Mouse (Mus musculus): ENCODE data around the gene Cdh8. TPM values are rescaled to one million over a fixed set of nuclear protein-coding genes. Genes with fewer than 3 reads are reported as not detected.

The Cdh8 gene
- polyA plus RNA-seq, 1 experiment from 2014 or later, result 15.8 TPM

DNA sequence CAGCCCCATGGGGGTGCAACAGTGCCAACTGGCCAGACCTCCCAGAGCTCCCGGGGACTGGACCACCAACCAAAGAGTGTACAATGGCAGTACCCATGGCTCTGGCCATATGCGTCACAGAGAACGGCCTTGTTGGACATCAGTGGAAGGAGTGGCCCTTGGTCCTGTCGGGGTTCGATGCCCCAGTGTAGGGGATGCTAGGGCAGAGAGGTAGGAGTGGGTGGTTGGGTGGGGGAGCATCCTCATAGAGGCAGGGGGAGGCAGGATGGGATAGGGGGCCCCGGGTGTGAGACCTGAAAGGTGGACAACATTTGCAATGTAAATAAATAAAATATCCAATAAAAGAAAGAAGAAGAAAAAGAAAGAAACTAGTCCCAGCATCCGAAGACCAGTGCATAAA, 47.8 kb downstream of the Cdh8 start:
- 90% methylated on average over 7 of the region's 7 CpGs for WGBS
- Histone ChIP-seq H3K4me1 (no peaks in the 10 kb centered on the region), H3K4me3 (no peak overlapping the region), H3K27me3 (no peaks in the 10 kb centered on the region), H3K9me3 (replicated peaks) (no peaks in the 10 kb centered on the region), H3K36me3 (no peaks in the 10 kb centered on the region), H3K27ac (no peak overlapping the region), H3K4me2 (replicated peaks) (no peak overlapping the region), H3K9ac (no peak overlapping the region)
- no peak for ATAC-seq (ENCODE audit: low FRiP score)

DNA sequence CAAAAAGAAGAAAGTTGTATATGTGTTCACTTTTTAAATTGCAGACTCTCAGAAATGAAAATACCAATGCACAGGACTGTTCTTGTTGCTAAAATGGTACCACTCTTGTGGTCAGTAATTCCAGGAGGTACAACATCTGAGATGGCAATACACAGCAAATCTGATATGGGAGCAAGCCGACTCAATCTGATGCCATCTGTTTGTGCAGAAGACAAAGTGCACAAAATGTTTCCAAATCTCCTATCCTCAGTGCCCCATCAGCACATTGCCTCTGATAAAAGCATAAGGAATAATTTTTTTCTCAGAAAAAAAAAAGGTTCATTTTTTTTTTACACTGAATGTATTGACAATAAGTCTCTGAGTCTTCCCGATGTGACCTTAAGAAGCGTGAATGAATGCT, 62.3 kb downstream of the Cdh8 start:
- ATAC-seq (ENCODE audit: low FRiP score), result no peak
- Histone ChIP-seq H3K4me1 (no peaks in the 10 kb centered on the region), H3K27me3 (no peaks in the 10 kb centered on the region), H3K27ac (no peak overlapping the region), H3K4me3 (no peak overlapping the region), H3K9me3 (replicated peaks) (no peaks in the 10 kb centered on the region), H3K9ac (no peak overlapping the region), H3K4me2 (replicated peaks) (no peak overlapping the region), H3K36me3 (no peaks in the 10 kb centered on the region)
- WGBS, result 82% methylated on average over 3 of the region's 3 CpGs

DNA sequence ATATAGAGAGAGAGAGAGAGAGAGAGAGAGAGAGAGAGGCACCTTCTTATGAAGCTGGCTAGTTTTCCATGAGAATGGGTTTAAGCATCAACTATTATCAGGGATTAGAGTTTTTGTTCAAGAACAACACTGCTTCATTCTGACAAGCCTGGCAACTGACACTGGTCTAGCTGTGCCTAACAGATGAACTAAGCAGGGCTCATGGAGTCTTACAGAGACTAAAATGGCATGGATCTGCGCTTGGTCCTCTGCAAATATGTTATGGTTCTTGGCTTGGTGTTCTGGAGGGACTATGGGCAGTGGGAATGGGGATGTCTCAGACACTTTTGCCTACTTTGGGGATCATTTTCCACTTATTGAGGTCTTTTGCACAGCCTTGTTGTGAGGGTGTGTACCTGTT, 63.0 kb downstream of the Cdh8 start:
- no peak overlapping the region for H3K4me3 ChIP-seq
- H3K9me3 ChIP-seq (replicated peaks), result no peaks in the 10 kb centered on the region
- H3K27ac ChIP-seq, result no peak overlapping the region
- H3K27me3 ChIP-seq, result no peaks in the 10 kb centered on the region
- ATAC-seq (ENCODE audit: low FRiP score), result no peak
- H3K4me1 ChIP-seq, result no peaks in the 10 kb centered on the region
- no peak overlapping the region for H3K9ac ChIP-seq
- H3K4me2 ChIP-seq (replicated peaks), result no peak overlapping the region
- no peaks in the 10 kb centered on the region for H3K36me3 ChIP-seq
- 86% methylated on average over 1 of the region's 1 CpGs for WGBS

DNA sequence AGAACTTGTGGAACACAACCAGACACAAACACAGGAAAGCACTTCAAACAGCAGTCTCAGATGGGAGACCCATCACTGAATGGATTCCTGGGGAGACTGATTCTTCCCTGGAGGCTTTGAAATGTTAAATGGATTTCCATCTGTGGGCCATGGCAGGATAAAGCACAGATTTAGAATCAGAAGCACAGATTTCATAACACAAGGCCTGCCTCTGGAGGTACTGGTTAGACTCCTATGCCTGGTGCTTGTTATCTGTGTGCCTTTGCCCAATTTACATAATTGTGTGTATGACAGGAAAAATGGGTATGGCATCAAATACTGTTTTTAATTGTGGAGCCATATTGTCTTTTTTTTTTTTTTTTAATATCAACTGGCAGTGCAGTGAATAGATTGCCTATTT, 66.8 kb downstream of the Cdh8 start:
- H3K9me3 ChIP-seq (replicated peaks), result no peaks in the 10 kb centered on the region
- no peak overlapping the region for H3K27ac ChIP-seq
- ATAC-seq (ENCODE audit: low FRiP score), result no peak
- H3K4me2 ChIP-seq (replicated peaks), result no peak overlapping the region
- H3K4me3 ChIP-seq, result no peak overlapping the region
- H3K36me3 ChIP-seq, result no peaks in the 10 kb centered on the region
- no peaks in the 10 kb centered on the region for H3K27me3 ChIP-seq
- H3K9ac ChIP-seq, result no peak overlapping the region
- H3K4me1 ChIP-seq, result no peaks in the 10 kb centered on the region

DNA sequence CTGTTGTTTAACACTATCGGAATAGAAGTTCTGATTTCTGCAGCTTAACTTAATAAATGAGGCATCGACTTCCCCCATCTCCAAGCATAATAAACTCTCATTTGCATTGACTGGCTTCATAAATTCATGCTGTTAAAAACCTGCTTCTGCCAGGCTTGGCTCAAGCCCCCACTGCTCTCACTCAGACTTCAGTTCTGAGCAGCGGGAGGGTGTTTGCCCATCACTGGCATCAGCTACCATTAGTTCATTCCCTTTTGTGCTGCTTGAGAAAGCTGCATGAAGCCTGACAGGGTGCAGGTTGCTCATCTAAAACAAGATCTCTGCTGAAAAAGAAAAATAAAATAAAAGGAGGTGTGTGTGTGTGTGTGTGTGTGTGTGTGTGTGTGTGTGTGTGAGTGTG, 67.7 kb downstream of the Cdh8 start:
- no peak overlapping the region for H3K4me2 ChIP-seq (replicated peaks)

DNA sequence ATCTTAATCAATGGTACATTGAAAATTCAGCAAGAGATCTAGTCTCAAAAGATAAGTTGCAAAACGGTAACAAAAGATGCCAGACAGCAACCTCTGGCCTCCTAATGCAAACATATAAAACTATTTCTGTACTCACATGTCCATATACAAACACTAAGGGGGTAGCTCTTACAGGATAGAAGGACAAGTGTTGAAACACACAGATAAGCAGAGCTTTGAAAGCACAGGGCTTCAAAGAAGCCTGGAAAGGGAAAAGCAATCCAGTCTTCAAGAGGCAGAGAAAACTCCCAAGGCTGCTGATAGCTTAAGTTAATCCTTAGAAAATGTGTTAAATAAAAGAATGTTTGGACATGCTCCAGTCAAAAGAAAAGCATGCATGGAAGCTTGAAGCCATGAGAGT, 77.0 kb downstream of the Cdh8 start:
- WGBS, result 82% methylated on average over 1 of the region's 1 CpGs
- no peak overlapping the region for H3K4me3 ChIP-seq

More for the DNA sequence above, 67.7 kb downstream of the Cdh8 start:
- Histone ChIP-seq H3K27me3 (no peaks in the 10 kb centered on the region), H3K27ac (no peak overlapping the region), H3K36me3 (no peaks in the 10 kb centered on the region), H3K9ac (no peak overlapping the region), H3K4me1 (no peaks in the 10 kb centered on the region), H3K9me3 (replicated peaks) (no peaks in the 10 kb centered on the region), H3K4me3 (no peak overlapping the region)
- 62% methylated on average over 3 of the region's 3 CpGs for WGBS
- ATAC-seq (ENCODE audit: low FRiP score), result no peak

DNA sequence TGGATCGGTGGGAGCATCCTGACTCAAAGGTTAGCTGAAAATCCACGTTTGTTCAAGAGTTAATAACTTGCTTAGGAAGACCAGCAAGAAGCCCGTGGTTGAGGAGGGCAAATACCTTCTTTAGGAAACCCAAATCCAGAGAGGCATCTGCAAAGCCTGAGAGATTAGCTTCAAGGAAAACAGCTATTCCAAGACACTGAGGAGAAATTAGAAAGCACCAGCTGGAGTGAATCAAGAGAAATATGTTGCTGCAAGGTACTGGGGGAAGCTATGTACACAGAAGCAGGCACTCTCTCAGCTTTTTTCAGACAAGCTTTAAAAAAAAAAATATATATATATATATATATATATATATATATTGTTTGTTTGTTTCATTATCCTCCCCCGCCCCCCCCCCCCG, 88.7 kb downstream of the Cdh8 start:
- H3K9ac ChIP-seq, result no peak overlapping the region
- ATAC-seq (ENCODE audit: low FRiP score), result no peak
- no peaks in the 10 kb centered on the region for H3K36me3 ChIP-seq
- H3K4me1 ChIP-seq, result no peaks in the 10 kb centered on the region
- H3K27ac ChIP-seq, result no peak overlapping the region
- H3K4me2 ChIP-seq (replicated peaks), result no peak overlapping the region
- WGBS, result 83% methylated on average over 5 of the region's 5 CpGs
- H3K27me3 ChIP-seq, result no peaks in the 10 kb centered on the region
- no peaks in the 10 kb centered on the region for H3K9me3 ChIP-seq (replicated peaks)
- H3K4me3 ChIP-seq, result no peak overlapping the region

More for the DNA sequence above, 77.0 kb downstream of the Cdh8 start:
- Histone ChIP-seq H3K4me1 (no peaks in the 10 kb centered on the region), H3K9ac (no peak overlapping the region), H3K27me3 (no peaks in the 10 kb centered on the region), H3K36me3 (no peaks in the 10 kb centered on the region), H3K4me2 (replicated peaks) (no peak overlapping the region), H3K27ac (no peak overlapping the region), H3K9me3 (replicated peaks) (no peaks in the 10 kb centered on the region)
- no peak for ATAC-seq (ENCODE audit: low FRiP score)

DNA sequence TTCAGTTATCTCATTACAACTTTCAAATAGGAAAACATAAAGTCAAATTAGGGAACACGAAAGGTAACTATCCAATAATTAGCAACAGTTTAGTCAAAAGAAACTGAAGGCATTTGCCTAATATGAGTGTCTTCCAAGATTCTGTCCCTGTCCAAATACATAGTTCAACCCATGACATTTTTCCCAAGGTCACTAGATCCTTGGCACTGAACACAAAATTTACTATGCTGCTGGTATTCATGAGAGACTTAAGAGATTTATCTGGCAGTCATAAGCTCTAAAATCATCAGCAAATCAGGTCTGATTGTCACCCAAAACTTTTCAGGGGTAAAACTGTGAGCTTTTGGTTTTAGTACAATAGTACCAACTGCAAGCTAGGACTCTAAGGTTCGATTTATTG, 101.7 kb downstream of the Cdh8 start:
- WGBS, result 90% methylated on average over 2 of the region's 2 CpGs
- H3K4me1 ChIP-seq, result no peaks in the 10 kb centered on the region
- no peaks in the 10 kb centered on the region for H3K36me3 ChIP-seq
- H3K27me3 ChIP-seq, result no peaks in the 10 kb centered on the region
- ATAC-seq (ENCODE audit: low FRiP score), result no peak
- no peak overlapping the region for H3K27ac ChIP-seq
- H3K9ac ChIP-seq, result no peak overlapping the region
- H3K4me2 ChIP-seq (replicated peaks), result no peak overlapping the region
- no peak overlapping the region for H3K4me3 ChIP-seq
- H3K9me3 ChIP-seq (replicated peaks), result no peaks in the 10 kb centered on the region

DNA sequence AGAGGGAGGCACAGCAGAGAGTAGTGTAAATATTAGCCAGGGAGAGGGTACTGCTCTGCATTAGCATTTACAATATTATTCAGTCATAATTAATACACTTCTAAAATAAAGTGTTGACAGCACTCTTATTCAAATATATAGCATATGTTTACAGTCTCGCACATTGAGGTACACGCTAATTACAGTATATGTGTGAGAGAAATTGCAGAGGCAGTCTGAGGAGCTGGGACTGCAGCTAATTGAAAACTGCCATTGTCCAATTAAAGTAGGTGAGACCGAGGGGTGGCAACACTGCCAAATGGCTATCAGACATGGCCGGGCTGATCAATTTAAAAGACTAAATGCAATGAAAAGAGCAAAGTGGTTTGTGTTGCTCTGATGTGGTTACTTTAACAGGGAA, 112.1 kb downstream of the Cdh8 start:
- H3K9ac ChIP-seq, result no peak overlapping the region
- H3K9me3 ChIP-seq (replicated peaks), result no peaks in the 10 kb centered on the region
- H3K36me3 ChIP-seq, result no peaks in the 10 kb centered on the region
- H3K4me2 ChIP-seq (replicated peaks), result no peak overlapping the region
- 80% methylated on average over 4 of the region's 4 CpGs for WGBS
- H3K27me3 ChIP-seq, result no peaks in the 10 kb centered on the region
- no peak overlapping the region for H3K4me3 ChIP-seq
- no peak for ATAC-seq (ENCODE audit: low FRiP score)
- no peaks in the 10 kb centered on the region for H3K4me1 ChIP-seq
- H3K27ac ChIP-seq, result no peak overlapping the region

DNA sequence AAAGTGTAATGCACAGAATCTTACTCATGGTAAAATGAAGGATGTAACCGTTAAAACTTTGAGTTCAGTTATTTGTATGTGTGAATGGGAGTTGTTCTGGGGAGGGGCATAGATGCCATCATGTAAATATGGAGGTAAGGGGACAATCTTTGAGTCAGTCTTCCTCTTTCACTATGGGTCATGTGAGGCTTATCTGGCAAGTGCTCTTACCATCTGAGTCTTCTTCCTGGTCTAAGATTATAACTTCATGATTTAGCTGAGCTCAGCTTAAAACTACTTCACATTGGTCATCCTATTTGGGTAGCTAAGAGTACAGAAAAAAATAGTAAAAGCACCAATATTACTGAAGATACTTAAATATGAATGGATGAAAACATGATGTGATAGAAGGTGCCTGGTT, 126.1 kb downstream of the Cdh8 start:
- Histone ChIP-seq H3K27ac (no peak overlapping the region), H3K27me3 (no peaks in the 10 kb centered on the region), H3K9me3 (replicated peaks) (no peaks in the 10 kb centered on the region), H3K9ac (no peak overlapping the region), H3K4me1 (no peaks in the 10 kb centered on the region), H3K4me3 (no peak overlapping the region), H3K36me3 (no peaks in the 10 kb centered on the region), H3K4me2 (replicated peaks) (no peak overlapping the region)
- 82% methylated on average over 1 of the region's 1 CpGs for WGBS
- no peak for ATAC-seq (ENCODE audit: low FRiP score)

DNA sequence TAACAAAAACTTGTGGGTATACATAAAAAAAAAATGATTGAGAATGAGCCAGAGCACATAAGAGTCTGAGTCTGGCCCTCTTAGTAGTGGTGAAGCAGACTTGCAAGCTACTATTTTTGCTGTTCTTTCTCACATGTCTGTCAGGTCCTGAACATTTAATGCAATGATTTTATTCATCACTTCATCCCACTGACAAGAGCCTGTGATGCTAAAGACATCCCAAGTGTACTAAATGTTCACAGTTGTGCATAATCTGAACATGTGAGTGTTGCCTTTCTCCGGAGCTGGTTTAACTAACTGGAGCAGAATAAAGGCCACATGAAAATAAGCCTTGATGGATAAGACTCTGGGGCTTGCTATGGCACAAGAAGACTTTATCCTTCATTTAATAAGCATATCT, 131.2 kb downstream of the Cdh8 start:
- Histone ChIP-seq H3K27me3 (no peaks in the 10 kb centered on the region), H3K36me3 (no peaks in the 10 kb centered on the region), H3K27ac (no peak overlapping the region), H3K9ac (no peak overlapping the region), H3K9me3 (replicated peaks) (no peaks in the 10 kb centered on the region), H3K4me3 (no peak overlapping the region), H3K4me1 (no peaks in the 10 kb centered on the region), H3K4me2 (replicated peaks) (no peak overlapping the region)
- WGBS, result 80% methylated on average over 1 of the region's 1 CpGs
- ATAC-seq (ENCODE audit: low FRiP score), result no peak

DNA sequence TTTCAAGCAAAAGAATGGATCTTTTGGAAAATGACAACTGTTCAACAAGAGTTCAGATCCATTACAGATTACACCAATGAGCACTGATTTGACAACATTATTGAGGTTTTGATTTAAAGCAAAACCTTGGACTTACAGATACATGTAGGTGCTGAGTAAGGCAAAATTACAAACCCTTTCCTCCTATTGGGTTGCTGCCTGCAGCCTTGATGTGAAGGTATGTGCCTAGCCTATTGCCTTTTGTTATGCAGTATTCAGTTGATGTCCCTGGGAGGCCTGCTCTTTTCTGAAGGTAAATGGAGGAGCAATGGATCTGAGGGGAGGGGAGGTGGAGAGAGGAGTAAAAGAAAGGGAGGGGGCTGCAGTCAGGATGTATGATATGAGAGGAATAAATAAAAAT, 135.9 kb downstream of the Cdh8 start:
- no peaks in the 10 kb centered on the region for H3K36me3 ChIP-seq
- H3K9me3 ChIP-seq (replicated peaks), result no peaks in the 10 kb centered on the region
- H3K27ac ChIP-seq, result no peak overlapping the region
- no peak overlapping the region for H3K4me2 ChIP-seq (replicated peaks)
- ATAC-seq (ENCODE audit: low FRiP score), result no peak
- no peak overlapping the region for H3K9ac ChIP-seq
- H3K4me3 ChIP-seq, result no peak overlapping the region
- H3K27me3 ChIP-seq, result no peaks in the 10 kb centered on the region
- no peaks in the 10 kb centered on the region for H3K4me1 ChIP-seq

DNA sequence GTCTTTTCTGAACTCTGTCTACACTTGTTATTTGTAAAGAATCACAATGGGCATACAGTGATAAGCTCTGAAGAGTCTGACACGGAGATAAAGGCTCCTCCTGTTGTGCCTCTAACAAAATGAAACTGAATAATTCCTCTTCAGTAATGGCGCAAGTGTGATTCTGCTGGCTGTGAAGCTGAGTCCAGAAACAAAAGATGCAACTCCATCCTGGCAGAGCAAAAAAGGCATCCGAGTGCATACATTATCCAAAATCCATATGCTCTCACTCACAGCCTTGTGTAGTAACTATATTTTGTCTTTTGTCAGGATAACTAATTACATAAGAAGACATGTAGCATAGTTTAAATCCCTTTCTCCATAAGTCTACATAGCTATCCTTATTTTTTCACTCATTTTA, 149.1 kb downstream of the Cdh8 start:
- ATAC-seq (ENCODE audit: low FRiP score), result no peak
- Histone ChIP-seq H3K27me3 (no peaks in the 10 kb centered on the region), H3K4me2 (replicated peaks) (no peak overlapping the region), H3K9me3 (replicated peaks) (no peaks in the 10 kb centered on the region), H3K4me1 (no peaks in the 10 kb centered on the region), H3K4me3 (no peak overlapping the region), H3K9ac (no peak overlapping the region), H3K27ac (no peak overlapping the region), H3K36me3 (no peaks in the 10 kb centered on the region)
- WGBS, result 43% methylated on average over 3 of the region's 3 CpGs

DNA sequence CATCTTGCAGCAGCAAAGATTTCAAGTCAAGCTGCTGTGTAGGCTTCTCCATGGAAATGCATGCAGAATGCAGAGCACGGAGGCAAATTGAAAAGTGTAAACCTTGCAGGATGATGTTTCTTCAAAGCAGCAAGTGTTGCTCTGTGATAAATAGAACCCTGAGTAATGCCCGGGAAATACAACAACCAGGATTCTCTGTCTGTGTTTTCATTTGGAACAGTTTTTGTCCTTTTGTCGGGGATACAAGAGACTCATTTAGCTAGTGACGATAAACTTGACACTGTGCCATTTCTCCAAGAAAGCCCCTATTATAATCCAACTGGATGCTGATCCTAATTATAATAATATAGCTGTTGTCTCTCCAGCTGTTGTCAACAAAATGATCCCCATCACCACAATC, 181.9 kb downstream of the Cdh8 start:
- Histone ChIP-seq H3K9ac (no peak overlapping the region), H3K9me3 (replicated peaks) (no peaks in the 10 kb centered on the region), H3K4me3 (no peak overlapping the region), H3K27ac (no peak overlapping the region; the same call in 1 of the 2 replicates), H3K36me3 (no peaks in the 10 kb centered on the region), H3K4me2 (replicated peaks) (no peak overlapping the region), H3K27me3 (no peaks in the 10 kb centered on the region), H3K4me1 (no peaks in the 10 kb centered on the region)
- WGBS, result 48% methylated on average over 4 of the region's 4 CpGs
- ATAC-seq (ENCODE audit: low FRiP score), result peak; percentile 56; the same call in 1 of the 2 replicates
